Mouse (Mus musculus) thymus, adult 2 months (tissue): ENCODE results near the gene Stfa3.

Experiments used
- CTCF ChIP-seq: fragments of 200-500 bp; IDR thresholded peaks from 2 replicates; pipeline ENCODE4 v1.5.1; 2012; ENCODE audit warnings: mild to moderate bottlenecking, control low read depth, low read length, moderate library complexity, borderline replicate concordance; ENCODE audit not compliant: control insufficient read depth, poor library complexity, insufficient read depth; ENCODE audit errors: extremely low read depth
- POLR2A ChIP-seq: fragments of 200-500 bp; IDR thresholded peaks from 2 replicates; pipeline ENCODE4 v1.6.1; 2012; ENCODE audit warnings: mild to moderate bottlenecking, low read length, control low read depth, moderate library complexity; ENCODE audit not compliant: control insufficient read depth, poor library complexity, insufficient read depth; ENCODE audit errors: extremely low read depth

DNA sequence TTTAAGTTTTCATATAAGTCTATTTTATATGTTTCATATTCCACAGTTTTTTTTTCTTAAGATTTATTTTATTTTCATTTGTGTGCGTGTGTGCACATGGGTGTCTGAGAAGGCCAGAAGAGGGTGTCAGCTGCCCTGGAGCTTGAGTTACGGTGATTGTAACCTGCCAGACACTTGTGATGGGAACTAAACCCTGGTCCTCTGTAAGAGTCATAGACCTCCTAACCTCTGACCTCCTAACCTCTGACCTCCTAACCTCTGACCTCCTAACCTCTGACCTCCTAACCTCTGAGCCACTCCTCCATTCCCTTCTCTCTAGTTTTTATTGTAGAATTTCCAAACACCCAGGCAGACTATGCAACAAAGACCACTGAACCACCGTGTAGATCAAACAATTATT, 20.3 kb upstream of the Stfa3 start:
- no peak for TF ChIP-seq CTCF
- TF ChIP-seq POLR2A = no peak
